Mouse (Mus musculus) heart, adult 9 months (tissue): Measurements from ENCODE around the gene Stk40.
A peak's percentile ranks its signal among the peaks of the same experiment; 100 is the strongest.

Experiments used
- DNase-seq, 2 experiments: peaks; one replicate each; pipeline ENCODE4 v3.0.0; 2022; ENCODE audit warnings: low spot score in 2 of 2

Stk40 gene

DNA sequence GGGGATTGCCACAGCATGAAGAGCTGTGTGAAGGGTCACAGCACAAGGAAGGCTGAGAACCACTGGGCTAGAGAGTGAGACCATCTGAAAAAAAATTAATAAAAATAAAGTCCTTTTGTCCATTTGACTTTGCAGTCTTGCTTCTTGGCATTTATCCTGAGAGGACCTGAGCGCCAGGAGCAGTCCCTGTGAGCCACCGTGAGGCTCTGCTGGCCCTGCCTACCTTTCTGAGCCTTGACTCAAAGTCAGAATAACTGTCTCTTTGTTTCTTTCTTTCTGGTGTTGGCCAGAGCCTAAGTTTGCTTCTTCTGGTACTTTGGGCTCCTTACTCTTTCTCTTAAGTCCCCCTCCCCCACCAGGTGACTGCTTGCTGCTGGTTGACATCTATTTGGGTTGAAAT, 16.7 kb downstream of the Stk40 start:
- DNase-seq: no peak

DNA sequence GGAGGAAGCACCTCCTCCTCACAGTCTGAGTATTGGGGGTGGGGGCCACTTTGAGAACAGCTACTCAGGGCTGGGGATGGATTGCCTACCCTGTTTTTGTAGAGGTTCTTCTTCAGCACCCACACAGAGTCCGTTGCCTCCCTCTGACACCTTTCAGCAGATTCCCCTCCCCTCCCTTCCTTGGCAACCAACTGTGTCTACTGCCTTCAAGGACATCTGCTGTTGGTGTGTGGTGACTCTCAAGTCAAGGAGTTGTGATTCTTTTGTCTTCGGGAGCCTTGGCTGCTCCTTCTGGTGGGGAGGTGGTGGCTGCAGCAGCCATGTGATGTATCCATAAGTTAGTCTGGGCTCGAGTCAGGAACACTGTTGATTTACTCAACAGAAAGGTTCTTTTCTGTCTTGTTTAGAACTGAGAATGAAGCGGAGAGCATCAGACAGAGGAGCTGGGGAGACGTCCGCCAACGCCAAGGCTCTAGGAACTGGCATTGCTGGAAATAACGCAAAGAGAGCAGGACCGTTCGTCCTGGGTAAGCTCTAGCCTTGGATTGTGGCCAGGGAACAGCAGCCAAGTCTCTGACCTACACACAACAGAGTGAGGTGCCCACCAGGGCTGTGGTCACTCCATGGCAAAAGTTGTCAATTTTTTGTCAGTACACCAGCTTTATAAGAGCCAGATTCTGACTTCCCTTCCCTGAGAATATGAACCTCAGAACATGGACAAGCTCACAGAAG, 19.7 kb downstream of the Stk40 start:
- DNase-seq: no peak

DNA sequence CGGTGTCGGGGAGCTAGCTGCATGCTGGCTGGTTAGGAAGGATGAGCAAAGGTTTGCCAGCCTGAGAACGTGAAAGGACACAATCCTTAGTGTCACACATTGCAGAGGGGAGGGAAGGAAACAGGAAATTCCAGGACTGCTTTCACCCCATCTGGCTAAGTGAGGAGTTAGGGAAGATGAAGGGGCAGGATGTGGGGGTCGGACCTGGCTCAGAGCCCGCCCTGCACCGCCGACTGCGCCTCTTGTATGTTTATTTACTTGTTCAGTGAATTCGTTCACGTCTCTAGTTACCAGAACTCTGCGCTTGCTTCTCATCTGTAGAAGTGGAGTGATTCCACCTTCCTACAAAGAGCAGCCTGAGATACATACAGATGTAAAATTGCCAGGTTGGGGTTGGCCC, 26.7 kb downstream of the Stk40 start:
- DNase-seq: no peak

DNA sequence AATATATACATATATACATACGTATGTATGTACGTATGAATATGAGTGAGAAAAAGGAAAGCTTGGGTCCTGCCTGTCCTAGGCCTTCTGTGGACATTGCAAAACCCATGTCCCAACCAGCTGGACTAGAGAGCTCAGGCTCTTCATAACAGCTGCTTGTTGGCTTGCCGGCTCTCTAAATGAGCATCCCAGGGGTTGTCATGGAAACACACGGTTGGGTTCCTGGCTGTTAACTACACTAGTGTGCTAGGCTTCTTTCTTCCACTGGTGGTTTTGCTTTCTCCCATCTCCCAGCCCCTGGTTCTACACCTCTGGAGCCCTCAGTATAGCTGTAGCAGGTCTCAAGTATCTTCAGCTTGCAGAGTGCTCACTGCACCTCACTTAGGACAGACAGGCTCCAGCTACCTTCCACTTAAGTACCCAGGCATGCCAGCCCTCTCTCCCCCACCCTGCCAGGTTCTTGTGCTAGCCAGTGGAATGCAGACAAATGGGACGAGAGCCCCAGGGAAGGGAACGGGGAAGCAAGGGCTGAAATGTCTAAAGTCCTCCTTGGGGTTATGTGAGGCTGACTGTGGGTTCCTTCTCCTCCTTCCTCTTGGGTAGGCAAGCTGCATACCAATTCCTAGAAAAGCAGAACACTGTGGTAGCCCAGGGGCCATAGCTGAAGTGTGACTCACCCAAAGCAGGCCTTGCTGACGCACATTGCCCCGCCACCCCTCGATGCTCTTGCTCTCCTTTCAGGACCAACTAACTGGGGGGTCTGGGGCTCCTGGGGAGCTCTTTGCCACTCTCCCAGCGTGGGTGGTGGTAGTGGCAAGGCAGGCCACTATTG, 27.7 kb downstream of the Stk40 start:
- peak; percentile 49 to 61 for DNase-seq

DNA sequence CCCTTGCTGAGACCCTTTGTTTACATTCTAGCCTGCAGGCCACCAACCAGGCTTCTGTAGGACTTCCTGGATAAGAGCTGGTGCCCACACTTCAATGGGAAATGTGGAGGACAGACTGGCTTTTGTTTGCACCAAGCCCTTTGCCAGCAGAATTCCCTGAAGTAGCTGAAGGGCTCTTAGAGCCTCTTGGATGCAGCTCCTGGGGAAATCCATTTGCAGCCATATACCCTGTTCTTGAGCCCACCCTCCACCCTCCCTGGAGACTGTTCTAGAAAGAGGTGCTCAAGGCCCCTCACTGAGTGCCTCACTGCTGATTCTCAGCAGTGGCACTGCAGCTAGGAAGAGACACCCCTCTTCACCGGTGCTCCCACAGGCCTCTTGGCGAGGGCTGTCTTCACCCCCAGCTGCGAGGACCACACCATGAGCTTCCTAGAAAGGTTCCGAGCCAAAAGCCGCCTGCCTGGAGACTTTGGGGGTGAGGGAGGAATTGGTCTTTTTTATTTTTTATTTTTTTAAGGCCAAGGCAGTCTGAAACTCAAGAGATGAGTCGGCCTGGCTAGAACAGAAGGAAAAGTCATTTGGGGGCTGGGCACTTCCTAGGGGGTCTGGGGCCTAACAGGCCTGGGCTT, 29.0 kb downstream of the Stk40 start:
- DNase-seq: no peak

DNA sequence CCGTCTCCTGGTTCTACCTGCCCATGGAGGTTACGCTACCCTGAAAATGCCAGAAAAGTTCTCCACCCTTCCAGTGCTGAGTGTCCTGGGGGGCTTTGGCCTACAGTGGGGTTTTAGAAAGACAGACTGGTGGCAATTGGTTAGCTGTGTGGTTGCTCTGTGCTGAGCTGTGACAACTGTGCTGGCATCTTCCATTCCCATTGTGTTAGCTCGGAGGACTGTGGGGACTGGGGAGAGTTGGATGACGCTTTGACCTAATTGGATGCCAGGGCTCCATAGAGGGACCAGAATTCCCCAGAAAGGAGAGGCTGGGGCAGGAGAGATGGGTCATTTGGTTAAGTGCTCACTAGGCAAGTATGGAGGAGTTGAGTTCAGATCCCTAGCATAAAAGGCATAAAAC, 30.5 kb downstream of the Stk40 start:
- no peak for DNase-seq

DNA sequence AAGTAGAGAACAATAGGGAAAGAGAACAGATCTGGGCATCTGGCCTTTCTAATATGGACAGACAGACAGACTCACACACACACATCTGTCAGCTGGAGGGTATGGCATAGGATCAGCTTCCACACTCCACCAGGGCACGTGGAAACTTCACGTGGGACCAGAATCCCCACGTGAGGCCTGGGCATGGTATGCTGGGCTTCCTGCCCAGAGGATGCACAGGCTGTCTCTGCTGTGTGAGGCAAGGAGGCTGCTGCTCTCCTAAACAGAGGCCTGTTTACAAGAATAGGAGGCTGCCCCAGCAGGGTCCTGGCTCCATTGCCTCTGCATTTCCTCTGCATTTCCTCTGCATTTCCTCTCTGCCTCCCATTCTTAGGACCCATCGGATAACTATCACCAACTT, 30.9 kb downstream of the Stk40 start:
- no peak for DNase-seq

DNA sequence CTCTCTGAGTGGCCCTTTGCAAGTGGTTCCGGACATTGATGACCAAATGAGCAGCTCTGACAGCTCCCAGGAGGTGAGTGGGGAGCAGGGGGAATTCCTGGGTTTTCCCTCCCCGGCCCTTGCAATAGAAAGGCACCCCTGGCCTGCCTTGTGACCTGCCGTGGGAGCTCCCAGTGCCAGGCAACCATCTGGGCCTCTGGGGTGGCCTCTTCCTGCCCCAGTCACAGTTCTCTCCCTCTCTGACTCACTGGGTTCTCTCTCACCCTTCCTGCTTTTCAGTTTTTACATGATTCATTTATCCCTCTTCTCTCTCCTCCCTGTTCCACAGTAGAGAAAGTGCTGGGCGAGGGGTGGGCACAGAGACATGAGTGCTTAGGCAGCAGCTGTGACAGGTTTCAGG, 34.0 kb downstream of the Stk40 start:
- no peak for DNase-seq

DNA sequence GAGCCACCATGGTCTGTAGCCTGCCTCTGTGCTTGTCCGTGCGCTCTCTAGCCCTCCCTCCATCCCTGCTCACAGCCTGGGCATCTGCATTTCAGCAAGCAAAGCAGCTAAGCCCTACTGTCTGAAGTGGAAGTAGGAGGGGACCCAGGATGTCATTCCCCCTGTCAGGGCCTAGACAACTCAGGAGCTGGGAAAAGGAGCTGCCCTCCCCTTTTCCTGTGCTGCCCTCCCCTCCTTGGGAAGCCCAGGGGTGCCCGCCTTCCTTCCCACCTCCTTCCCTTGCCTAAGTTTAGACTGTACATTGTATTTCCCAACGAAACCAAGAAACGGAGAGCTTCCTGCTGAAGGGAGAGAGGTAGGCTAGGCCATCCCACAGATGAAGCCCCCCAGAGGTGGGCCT, 37.3 kb downstream of the Stk40 start:
- no peak for DNase-seq

DNA sequence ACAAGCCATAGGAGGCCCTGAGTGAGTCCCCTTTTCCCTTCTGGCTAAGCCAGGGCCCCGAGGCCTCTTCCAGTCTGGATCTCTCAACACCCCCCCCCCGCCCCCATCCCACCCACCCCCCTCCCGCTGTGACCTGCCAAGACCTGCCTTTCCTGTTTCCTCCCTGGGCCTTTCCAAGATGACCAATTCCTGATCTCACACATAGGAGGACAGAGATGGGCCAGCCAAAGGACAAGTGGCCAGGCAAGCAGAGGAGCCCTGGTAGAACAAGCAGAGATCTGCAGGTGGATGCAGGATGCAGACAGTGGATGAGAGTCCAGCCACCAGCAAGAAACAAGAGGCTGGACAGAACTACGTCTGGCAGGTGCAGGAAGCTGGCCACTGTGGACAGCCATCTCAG, 41.6 kb downstream of the Stk40 start:
- DNase-seq: peak in 1 of 2 experiments; percentile 66

DNA sequence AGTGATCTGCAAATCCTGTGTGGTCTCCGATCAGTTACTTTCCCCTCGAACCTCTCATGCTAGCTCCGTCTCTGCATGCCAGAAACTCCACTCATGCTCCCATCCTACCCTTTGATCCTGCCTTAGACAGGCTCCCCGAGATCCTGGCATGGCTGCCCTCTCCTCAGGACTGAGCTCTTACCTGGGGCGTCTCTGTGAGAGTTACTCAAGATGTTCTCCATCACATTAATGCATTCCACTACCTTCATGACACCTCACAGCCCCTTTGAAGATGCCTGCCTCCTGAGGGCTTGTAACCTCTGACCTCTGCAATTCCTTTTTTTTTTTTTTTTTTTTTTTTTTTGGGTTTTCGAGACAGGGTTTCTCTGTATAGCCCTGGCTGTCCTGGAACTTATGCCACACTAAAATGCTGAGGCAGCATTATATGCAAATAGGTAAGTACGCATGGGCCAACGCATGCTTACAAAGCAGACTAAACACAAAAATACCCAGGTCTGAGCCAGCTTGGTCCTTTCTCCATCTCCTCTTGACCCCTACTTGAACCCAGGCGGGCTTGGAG, 43.3 kb downstream of the Stk40 start:
- DNase-seq: no peak

DNA sequence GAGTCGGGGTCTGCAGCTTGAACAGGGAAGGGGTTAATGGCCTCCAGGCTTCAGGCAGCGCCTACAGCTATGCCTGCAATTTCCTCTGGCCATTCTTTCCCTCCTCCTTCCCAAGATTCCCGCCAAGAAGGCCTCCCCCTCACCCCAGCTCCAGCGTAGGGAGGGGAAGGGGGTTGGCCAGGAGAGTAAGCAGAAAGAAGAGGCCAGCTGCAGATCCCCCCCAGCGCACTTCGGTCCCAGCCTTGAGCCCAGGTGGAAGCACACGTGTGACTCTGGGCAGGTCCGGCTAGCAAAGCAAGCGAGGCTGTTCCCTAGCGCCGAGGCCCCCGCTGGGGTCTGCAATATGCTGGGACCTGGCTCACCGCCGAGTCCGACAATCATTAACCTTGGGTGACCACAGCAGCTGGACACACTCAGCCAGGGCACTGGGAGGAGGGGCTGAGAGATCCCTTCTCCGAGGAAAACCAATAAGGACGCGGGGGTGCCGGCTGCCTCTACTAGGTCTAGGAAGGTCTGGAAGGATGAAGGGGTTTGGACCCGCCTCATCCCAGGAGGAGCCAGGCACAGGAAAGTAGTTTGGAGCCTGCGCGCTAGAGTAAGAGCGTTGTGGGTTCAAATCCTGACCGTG, 43.9 kb downstream of the Stk40 start, which contains the start of gene Eva1b:
Gene Eva1b (plus strand): TSS at position 212 of the 628 bp plus-strand sequence.
- peak; percentile 75 to 80 for DNase-seq

DNA sequence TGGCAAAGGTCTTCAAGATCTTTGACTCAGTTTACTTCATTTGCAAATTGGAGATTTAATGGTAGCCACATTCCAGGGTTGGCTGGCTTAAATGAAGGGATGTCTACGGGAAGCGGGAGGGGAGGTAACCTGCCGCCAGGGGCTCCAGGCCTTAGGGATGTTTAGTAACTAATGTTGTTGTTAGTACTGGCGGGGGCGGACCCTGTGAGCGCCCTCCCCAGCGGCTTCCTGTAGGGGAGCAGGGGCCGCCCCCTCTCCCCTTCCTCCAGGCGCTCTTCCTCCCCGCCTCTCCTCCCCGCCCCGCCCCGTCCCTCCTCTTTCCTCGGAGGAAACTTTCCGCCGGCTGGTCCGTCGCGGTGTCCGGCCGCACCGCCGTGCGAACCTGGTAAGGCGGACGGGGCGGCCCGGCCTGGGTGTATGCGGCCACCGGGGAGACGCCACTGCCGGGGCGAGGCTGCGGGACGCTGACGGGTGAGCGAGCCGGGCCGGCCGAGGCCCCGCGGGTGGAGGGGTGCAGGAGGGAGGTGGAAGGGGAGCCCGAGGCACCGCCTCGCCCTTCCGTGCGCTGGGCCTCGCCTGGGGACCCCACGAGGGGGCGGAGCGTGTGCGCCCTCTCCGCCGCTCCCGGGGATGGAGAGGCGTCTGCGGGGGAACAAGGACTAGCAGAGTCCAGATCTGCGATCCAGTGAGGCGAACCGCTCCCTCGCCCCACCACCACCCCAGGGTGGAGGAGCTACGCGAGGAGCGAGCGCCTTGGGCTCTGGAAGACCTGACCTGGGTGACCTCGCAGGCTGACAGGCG, 44.6 kb downstream of the Stk40 start:
- DNase-seq: peak; percentile 79 to 85

DNA sequence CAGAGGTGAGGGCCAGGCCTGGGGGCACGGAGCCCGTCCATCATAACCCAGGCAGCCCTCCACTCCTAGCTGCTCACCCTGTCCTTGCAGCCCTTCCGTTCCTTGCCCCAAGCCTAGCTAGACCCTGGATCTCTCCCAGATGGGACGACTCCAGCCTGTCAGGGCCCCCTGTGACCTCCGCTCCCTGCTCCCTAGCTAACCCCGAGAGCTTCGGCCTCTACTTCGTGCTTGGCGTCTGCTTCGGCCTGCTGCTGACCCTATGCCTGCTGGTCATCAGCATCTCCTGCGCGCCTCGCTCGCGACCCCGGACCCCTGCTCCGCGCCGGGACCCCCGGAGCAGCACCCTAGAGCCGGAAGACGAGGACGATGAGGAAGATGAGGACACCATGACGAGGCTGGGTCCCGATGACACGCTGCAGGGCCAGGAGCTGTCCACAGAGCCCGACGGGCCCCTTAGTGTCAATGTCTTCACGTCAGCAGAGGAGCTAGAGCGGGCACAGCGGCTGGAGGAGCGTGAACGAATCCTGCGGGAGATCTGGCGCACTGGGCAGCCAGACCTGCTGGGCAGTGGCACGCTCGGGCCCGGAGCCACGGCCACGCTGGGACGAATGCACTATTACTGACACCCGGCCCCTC, 45.4 kb downstream of the Stk40 start:
- DNase-seq: peak in 1 of 2 experiments; percentile 47

DNA sequence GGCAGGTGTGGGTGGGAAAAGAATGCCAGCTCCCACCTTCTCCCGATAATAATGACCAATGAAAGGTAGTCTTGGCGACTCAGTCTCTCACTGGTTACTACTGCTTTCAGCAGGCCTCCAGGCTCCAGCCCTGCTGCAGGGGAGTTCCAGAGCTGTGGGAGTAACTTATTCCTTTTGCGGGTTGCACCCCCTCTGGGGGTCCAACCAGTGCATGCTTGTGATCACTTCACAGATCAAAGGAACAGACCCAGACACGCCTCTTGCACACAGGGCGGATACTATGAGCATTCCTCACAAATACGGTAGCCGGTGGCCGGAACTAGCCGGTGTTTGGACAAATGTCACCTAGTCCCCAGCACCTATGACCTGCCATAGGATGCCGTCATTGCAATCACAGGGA, 46.0 kb downstream of the Stk40 start:
- no peak for DNase-seq

DNA sequence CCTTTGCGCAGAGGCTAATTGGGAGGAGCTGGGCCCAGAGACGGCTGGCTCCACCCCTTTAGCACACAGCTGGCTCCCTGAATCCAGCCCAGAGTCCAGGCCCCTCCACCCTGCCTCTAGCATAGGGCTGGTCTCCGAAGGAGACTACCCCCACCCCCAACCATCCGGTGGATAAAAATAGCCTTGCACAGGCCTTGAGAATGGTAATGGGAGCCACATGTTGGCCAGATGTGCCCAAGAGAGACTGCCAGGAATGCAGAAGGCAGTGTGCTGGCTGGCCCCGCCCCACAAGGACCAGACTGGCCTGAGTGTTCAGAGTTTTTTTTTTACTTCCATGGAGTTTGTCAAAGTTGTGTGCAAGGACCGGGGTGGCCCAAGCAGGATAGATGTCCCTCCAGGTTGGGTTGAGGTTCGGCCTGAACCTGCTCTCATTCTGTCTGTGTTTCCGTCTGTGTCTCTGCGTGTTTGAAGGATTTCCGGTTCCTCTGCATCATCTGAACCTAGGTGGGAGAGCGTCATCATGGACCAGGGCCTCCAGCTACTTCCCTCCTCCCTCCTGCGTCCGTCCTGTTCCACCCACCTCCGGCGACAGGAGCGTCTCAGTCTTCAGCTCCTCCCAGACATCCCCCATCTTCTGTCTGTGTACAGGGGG, 46.7 kb downstream of the Stk40 start:
- peak; percentile 88 to 89 for DNase-seq

DNA sequence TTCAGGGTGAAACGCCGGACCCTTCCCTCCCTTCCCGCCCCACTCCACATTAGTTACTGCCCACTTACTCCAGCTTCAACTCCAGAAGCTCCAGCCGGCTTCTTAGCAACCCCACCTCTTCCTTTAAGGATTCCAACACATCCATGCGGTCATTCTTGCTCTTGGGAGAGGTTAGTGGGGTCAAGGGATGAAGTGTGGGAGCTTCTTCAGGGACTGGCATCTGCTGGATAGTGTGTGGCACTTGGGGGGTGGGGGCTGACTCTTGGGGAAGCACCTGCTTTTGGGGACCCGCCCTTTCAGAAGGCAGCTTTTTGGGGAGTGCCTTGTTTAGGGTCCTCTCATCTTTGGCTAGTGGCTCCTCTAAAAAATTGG, 47.2 kb downstream of the Stk40 start:
- no peak for DNase-seq

DNA sequence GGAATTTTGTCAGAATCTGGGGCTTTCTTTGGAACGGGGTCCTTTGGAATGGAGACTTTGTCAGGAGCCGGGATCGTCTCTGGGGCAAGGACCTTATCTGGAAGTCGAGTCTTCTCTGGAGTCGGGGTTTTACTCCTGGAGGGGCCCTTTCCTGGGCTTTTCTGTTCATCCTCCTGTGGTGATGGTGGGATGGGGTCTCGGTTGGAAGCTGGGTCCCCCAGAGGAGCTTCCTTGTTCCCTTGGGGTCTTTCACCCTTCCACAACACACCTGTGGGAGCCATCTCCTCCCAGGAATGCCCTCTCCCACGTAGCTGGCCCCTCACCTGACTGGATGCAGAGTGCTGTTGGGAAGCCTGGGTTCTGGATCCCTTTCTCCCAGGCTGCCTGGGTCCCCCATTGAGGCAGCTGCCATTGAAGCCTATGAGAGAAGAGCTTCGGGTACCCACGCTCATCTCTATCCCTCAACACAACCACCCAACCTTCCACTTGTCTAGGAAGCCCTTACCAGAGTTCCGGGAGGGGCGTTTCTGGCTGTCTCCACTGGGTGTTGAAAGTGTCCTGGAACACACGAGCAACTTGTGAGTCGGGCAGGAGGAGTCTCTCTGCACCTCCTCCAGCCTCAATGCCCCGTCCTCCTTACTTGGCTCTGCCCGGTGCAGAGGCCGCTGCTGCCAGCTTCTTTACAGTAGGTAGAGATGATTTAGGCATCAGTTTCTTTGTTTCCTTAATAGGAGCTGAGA, 48.1 kb downstream of the Stk40 start:
- DNase-seq: no peak

DNA sequence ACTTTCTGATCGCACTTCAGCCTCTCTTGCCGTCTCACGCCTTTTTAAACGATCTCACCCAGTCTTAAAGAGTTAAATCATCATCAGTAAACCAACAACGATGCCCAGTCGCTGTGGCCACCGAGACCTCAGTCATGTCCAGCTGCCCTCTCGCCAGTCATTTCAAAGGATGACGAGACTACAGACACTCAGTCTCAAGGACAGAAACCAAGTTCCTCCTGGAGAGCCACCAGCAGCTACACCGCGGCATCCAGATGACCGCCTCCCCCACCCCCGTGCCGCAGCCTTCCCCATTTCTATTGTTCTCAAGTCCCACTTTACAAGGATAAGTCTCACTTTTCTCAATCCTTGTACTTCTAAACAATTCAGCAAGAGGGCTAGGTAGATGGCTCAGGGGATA, 49.1 kb downstream of the Stk40 start:
- no peak for DNase-seq
